Mouse (Mus musculus): ENCODE data around the gene Gm11099. TPM values are rescaled to one million over a fixed set of nuclear protein-coding genes. Genes with fewer than 3 reads are reported as not detected.

Gene Gm11099
- total RNA-seq (2023), result not detected

GRCm38 (mm10) chr2:58859134-58859533 lies at the start of gene Gm11099:
Gm11099 (plus strand) TSS chr2:58859434.

